Mouse (Mus musculus): Measurements from ENCODE around the gene Dusp2. TPM values are rescaled to one million over a fixed set of nuclear protein-coding genes. Genes with fewer than 3 reads are reported as not detected.

Dusp2 gene
- polyA plus RNA-seq, 1 experiment = 13.9 TPM

- Histone ChIP-seq H3ac (ENCODE audit: control insufficient read depth, insufficient read length, low read depth) (no peak overlapping the region), H3K79me3 (ENCODE audit: low read depth) (no peaks in the 10 kb centered on the region), H3K4me3 (ENCODE audit: insufficient read depth, poor library complexity, severe bottlenecking) (no peak overlapping the region), H3K79me2 (ENCODE audit: control insufficient read depth, insufficient read depth) (no peaks in the 10 kb centered on the region), H3K27me3 (ENCODE audit: control insufficient read depth, insufficient read depth, insufficient read length) (peaks cover 71% of the 10 kb centered on the region), H3K36me3 (ENCODE audit: control insufficient read depth, insufficient read depth) (no peaks in the 10 kb centered on the region)
- TF ChIP-seq USF1 (IDR thresholded peaks at IDR 0.05; ENCODE audit: low read depth) (no peak), FOSL1 (IDR thresholded peaks at IDR 0.05; ENCODE audit: insufficient read depth, low read length, poor library complexity, severe bottlenecking) (no peak), CTCF (IDR thresholded peaks at IDR 0.05; ENCODE audit: control insufficient read depth, insufficient read depth, insufficient read length) (no peak), MYOG (IDR thresholded peaks at IDR 0.05; ENCODE audit: control insufficient read depth, extremely low read depth, insufficient read length) (no peak), CEBPB (IDR thresholded peaks at IDR 0.05; ENCODE audit: low read depth) (no peak), MYOD1 (IDR thresholded peaks at IDR 0.05; ENCODE audit: control insufficient read depth, insufficient read length, low read depth) (no peak), MAX (IDR thresholded peaks at IDR 0.05) (no peak)
Observed at GRCm38 (mm10) chr2:127369703-127370376, 33.9 kb downstream of the Dusp2 start.

GRCm38 (mm10) chr2:127370561-127371483 lies 34.9 kb downstream of the Dusp2 start:
- H3ac ChIP-seq (ENCODE audit: control insufficient read depth, insufficient read length, low read depth) = no peak overlapping the region
- no peaks in the 10 kb centered on the region for H3K79me3 ChIP-seq (ENCODE audit: low read depth)

GRCm38 (mm10) chr2:127371484-127371861 lies 35.5 kb downstream of the Dusp2 start:
- Histone ChIP-seq H3K79me2 (ENCODE audit: control insufficient read depth, insufficient read depth) (no peaks in the 10 kb centered on the region), H3K4me3 (ENCODE audit: insufficient read depth, poor library complexity, severe bottlenecking) (no peak overlapping the region), H3ac (ENCODE audit: control insufficient read depth, insufficient read length, low read depth) (no peak overlapping the region), H3K36me3 (ENCODE audit: control insufficient read depth, insufficient read depth) (no peaks in the 10 kb centered on the region), H3K79me3 (ENCODE audit: low read depth) (no peaks in the 10 kb centered on the region), H3K27me3 (ENCODE audit: control insufficient read depth, insufficient read depth, insufficient read length) (peaks cover 57% of the 10 kb centered on the region)
- TF ChIP-seq CEBPB (IDR thresholded peaks at IDR 0.05; ENCODE audit: low read depth) = no peak
- no peak for TF ChIP-seq MYOG (IDR thresholded peaks at IDR 0.05; ENCODE audit: control insufficient read depth, extremely low read depth, insufficient read length)
- TF ChIP-seq FOSL1 (IDR thresholded peaks at IDR 0.05; ENCODE audit: insufficient read depth, low read length, poor library complexity, severe bottlenecking) = no peak
- TF ChIP-seq MYOD1 (IDR thresholded peaks at IDR 0.05; ENCODE audit: control insufficient read depth, insufficient read length, low read depth) = no peak
- no peak for TF ChIP-seq MAX (IDR thresholded peaks at IDR 0.05)
- TF ChIP-seq CTCF (IDR thresholded peaks at IDR 0.05; ENCODE audit: control insufficient read depth, insufficient read depth, insufficient read length) = no peak
- TF ChIP-seq USF1 (IDR thresholded peaks at IDR 0.05; ENCODE audit: low read depth) = no peak

More at GRCm38 (mm10) chr2:127370561-127371483, 34.9 kb downstream of the Dusp2 start:
- no peak for TF ChIP-seq MAX (IDR thresholded peaks at IDR 0.05)
- no peak for TF ChIP-seq MYOD1 (IDR thresholded peaks at IDR 0.05; ENCODE audit: control insufficient read depth, insufficient read length, low read depth)
- TF ChIP-seq USF1 (IDR thresholded peaks at IDR 0.05; ENCODE audit: low read depth) = no peak
- no peak for TF ChIP-seq MYOG (IDR thresholded peaks at IDR 0.05; ENCODE audit: control insufficient read depth, extremely low read depth, insufficient read length)
- TF ChIP-seq CTCF (IDR thresholded peaks at IDR 0.05; ENCODE audit: control insufficient read depth, insufficient read depth, insufficient read length) = no peak
- no peak for TF ChIP-seq FOSL1 (IDR thresholded peaks at IDR 0.05; ENCODE audit: insufficient read depth, low read length, poor library complexity, severe bottlenecking)
- no peak for TF ChIP-seq CEBPB (IDR thresholded peaks at IDR 0.05; ENCODE audit: low read depth)
- no peaks in the 10 kb centered on the region for H3K79me2 ChIP-seq (ENCODE audit: control insufficient read depth, insufficient read depth)
- H3K36me3 ChIP-seq (ENCODE audit: control insufficient read depth, insufficient read depth) = no peaks in the 10 kb centered on the region
- H3K27me3 ChIP-seq (ENCODE audit: control insufficient read depth, insufficient read depth, insufficient read length) = peaks cover 64% of the 10 kb centered on the region
- no peak overlapping the region for H3K4me3 ChIP-seq (ENCODE audit: insufficient read depth, poor library complexity, severe bottlenecking)

- H3K36me3 ChIP-seq (ENCODE audit: control insufficient read depth, insufficient read depth) = no peaks in the 10 kb centered on the region
- H3K27me3 ChIP-seq (ENCODE audit: control insufficient read depth, insufficient read depth, insufficient read length) = peaks cover 52% of the 10 kb centered on the region
- H3ac ChIP-seq (ENCODE audit: control insufficient read depth, insufficient read length, low read depth) = no peak overlapping the region
- TF ChIP-seq USF1 (IDR thresholded peaks at IDR 0.05; ENCODE audit: low read depth) = no peak
- no peak for TF ChIP-seq CEBPB (IDR thresholded peaks at IDR 0.05; ENCODE audit: low read depth)
- no peak for TF ChIP-seq MYOD1 (IDR thresholded peaks at IDR 0.05; ENCODE audit: control insufficient read depth, insufficient read length, low read depth)
- no peak for TF ChIP-seq FOSL1 (IDR thresholded peaks at IDR 0.05; ENCODE audit: insufficient read depth, low read length, poor library complexity, severe bottlenecking)
- no peak for TF ChIP-seq CTCF (IDR thresholded peaks at IDR 0.05; ENCODE audit: control insufficient read depth, insufficient read depth, insufficient read length)
- no peak for TF ChIP-seq MAX (IDR thresholded peaks at IDR 0.05)
- no peak for TF ChIP-seq MYOG (IDR thresholded peaks at IDR 0.05; ENCODE audit: control insufficient read depth, extremely low read depth, insufficient read length)
- no peak overlapping the region for H3K4me3 ChIP-seq (ENCODE audit: insufficient read depth, poor library complexity, severe bottlenecking)
- no peaks in the 10 kb centered on the region for H3K79me3 ChIP-seq (ENCODE audit: low read depth)
- no peaks in the 10 kb centered on the region for H3K79me2 ChIP-seq (ENCODE audit: control insufficient read depth, insufficient read depth)
Observed at GRCm38 (mm10) chr2:127372082-127372481, 36.1 kb downstream of the Dusp2 start.

GRCm38 (mm10) chr2:127374131-127374530 lies 38.2 kb downstream of the Dusp2 start:
- no peak overlapping the region for H3K4me3 ChIP-seq (ENCODE audit: insufficient read depth, poor library complexity, severe bottlenecking)
- no peaks in the 10 kb centered on the region for H3K79me3 ChIP-seq (ENCODE audit: low read depth)
- peaks cover 46% of the 10 kb centered on the region for H3K27me3 ChIP-seq (ENCODE audit: control insufficient read depth, insufficient read depth, insufficient read length)
- H3K36me3 ChIP-seq (ENCODE audit: control insufficient read depth, insufficient read depth) = no peaks in the 10 kb centered on the region
- TF ChIP-seq MYOD1 (IDR thresholded peaks at IDR 0.05; ENCODE audit: control insufficient read depth, insufficient read length, low read depth) (no peak), FOSL1 (IDR thresholded peaks at IDR 0.05; ENCODE audit: insufficient read depth, low read length, poor library complexity, severe bottlenecking) (no peak), CTCF (IDR thresholded peaks at IDR 0.05; ENCODE audit: control insufficient read depth, insufficient read depth, insufficient read length) (no peak), MAX (IDR thresholded peaks at IDR 0.05) (no peak), USF1 (IDR thresholded peaks at IDR 0.05; ENCODE audit: low read depth) (no peak)
- no peaks in the 10 kb centered on the region for H3K79me2 ChIP-seq (ENCODE audit: control insufficient read depth, insufficient read depth)
- no peak overlapping the region for H3ac ChIP-seq (ENCODE audit: control insufficient read depth, insufficient read length, low read depth)

Data from C2C12 (cell line).